Mouse (Mus musculus) heart, postnatal 10 days (tissue): ENCODE data around the gene Mtx1. TPM values are rescaled to one million over a fixed set of nuclear protein-coding genes. Genes with fewer than 3 reads are reported as not detected.
"Not testable (repeated sequence)": the region's sequence is repeated elsewhere in the genome, so short reads cannot be mapped to it uniquely, and the experiment has no call there.

Experiments used
- DNase-seq, 2 experiments: peaks; one replicate each; pipeline ENCODE4 v3.0.0; 2021
- intact Hi-C: fragments of 180-260 bp; cut with DNase I; formaldehyde crosslinking; loops from one replicate; pipeline ENCODE4 v1.15.1; 2025
- microRNA-seq, 2 experiments: library from miRNA; unstranded; fragments of <30 nt; microRNA quantifications; one replicate each; pipeline ENCODE4 v1.2.0; 2022
- total RNA-seq, 2 experiments: library from RNA; stranded (reverse); gene quantifications; 2 replicates each; pipeline ENCODE4 v1.2.3; 2021

The Mtx1 gene
- total RNA-seq, 2 experiments from 2014 or later: 73.7 to 77.2 TPM

GRCm38 (mm10) chr3:89161207-89161606, 65.7 kb downstream of the Mtx1 start:
- intact Hi-C loops, DNase-seq: not testable (repeated sequence)

GRCm38 (mm10) chr3:89159616-89160344, 67.1 kb downstream of the Mtx1 start, which contains the start of gene Hcn3:
TSS of gene Hcn3 (minus strand) at chr3:89160196.
- intact Hi-C loops: loop anchor here (2.0 to 5.0 kb wide), 2 partner anchors 45 to 67 kb away; partner anchors contain the start of gene Rusc1
- DNase-seq: peak; percentile 41 to 67

GRCm38 (mm10) chr3:89159211-89159610, 67.7 kb downstream of the Mtx1 start:
- peak; percentile 72 to 83 for DNase-seq

More at GRCm38 (mm10) chr3:89159211-89159610, 67.7 kb downstream of the Mtx1 start:
- intact Hi-C loops: loop anchor here (2.0 to 5.0 kb wide), 2 partner anchors 44 to 67 kb away; partner anchors contain the start of gene Rusc1

Small RNAs within 50 kb of the gene (microRNA-seq; reads per million reads assigned to microRNA genes)
- gene Mir92b: 5.9 to 17.7 reads per million in 2 experiments

Other genes starting within 250 kb of the Mtx1 start
- gene Rusc1, start 133.8 kb downstream of the Mtx1 start, total RNA-seq: 10 to 100 TPM; 12.6 to 15.0 TPM
- gene Gm43738, start 126.0 kb downstream of the Mtx1 start, total RNA-seq: not detected
- gene Fdps, start 125.1 kb downstream of the Mtx1 start, total RNA-seq: 10 to 100 TPM; 26.2 to 28.3 TPM
- gene Pklr, start 90.9 kb downstream of the Mtx1 start, total RNA-seq: not detected
- gene Hcn3, start 66.9 kb downstream of the Mtx1 start, total RNA-seq: under 1 TPM; 0.19 to 0.60 TPM
- gene Clk2, start 62.3 kb downstream of the Mtx1 start, total RNA-seq: 10 to 100 TPM; 26.6 to 26.7 TPM
- 10 to 100 TPM; 49.4 to 49.6 TPM for gene Scamp3, start 49.6 kb downstream of the Mtx1 start, total RNA-seq
- 1 to 10 TPM; 7.9 to 8.3 TPM for gene Fam189b, start 43.9 kb downstream of the Mtx1 start, total RNA-seq
- gene Gba, start 24.2 kb downstream of the Mtx1 start, total RNA-seq: 10 to 100 TPM; 24.2 to 24.7 TPM
- gene Thbs3, start 11.9 kb downstream of the Mtx1 start, total RNA-seq: 10 to 100 TPM; 20.4 to 21.8 TPM
- under 1 TPM; 0.20 to 0.34 TPM for gene Muc1, start 2.0 kb upstream of the Mtx1 start, total RNA-seq
- gene Krtcap2, start 18.9 kb upstream of the Mtx1 start, total RNA-seq: 10 to 100 TPM; 84.4 to 88.0 TPM
- gene Trim46, start 19.2 kb upstream of the Mtx1 start, total RNA-seq: 1 to 10 TPM in 1 of 2 experiments, under 1 TPM in 1; 0.77 to 1.1 TPM
- 10 to 100 TPM; 60.2 to 64.2 TPM for gene Dpm3, start 32.3 kb upstream of the Mtx1 start, total RNA-seq
- 10 to 100 TPM; 29.3 to 31.3 TPM for gene Slc50a1, start 43.5 kb upstream of the Mtx1 start, total RNA-seq
- 10 to 100 TPM; 48.8 to 57.5 TPM for gene Efna1, start 54.1 kb upstream of the Mtx1 start, total RNA-seq
- gene Efna3, start 95.9 kb upstream of the Mtx1 start, total RNA-seq: under 1 TPM in 1 of 2 experiments, not detected in 1; 0.17 TPM
- 1 to 10 TPM; 1.9 to 2.2 TPM for gene Efna4, start 110.9 kb upstream of the Mtx1 start, total RNA-seq
- gene Adam15, start 122.9 kb upstream of the Mtx1 start, total RNA-seq: 100 to 1,000 TPM; 101 to 118 TPM
- under 1 TPM in 1 of 2 experiments, not detected in 1; 0.26 TPM for gene Dcst2, start 134.9 kb upstream of the Mtx1 start, total RNA-seq
- gene Dcst1, start 138.2 kb upstream of the Mtx1 start, total RNA-seq: under 1 TPM; 0.43 to 0.57 TPM
- gene Zbtb7b, start 167.7 kb upstream of the Mtx1 start, total RNA-seq: 10 to 100 TPM; 20.2 to 25.6 TPM
- gene Lenep, start 175.7 kb upstream of the Mtx1 start, total RNA-seq: under 1 TPM in 1 of 2 experiments, not detected in 1; 0.64 TPM
- gene Flad1, start 184.8 kb upstream of the Mtx1 start, total RNA-seq: 10 to 100 TPM; 44.4 TPM
- gene Cks1b, start 191.3 kb upstream of the Mtx1 start, total RNA-seq: 10 to 100 TPM; 26.6 to 26.9 TPM
- 10 to 100 TPM; 59.1 to 62.1 TPM for gene Shc1, start 191.4 kb upstream of the Mtx1 start, total RNA-seq
- gene Pygo2, start 203.1 kb upstream of the Mtx1 start, total RNA-seq: 10 to 100 TPM; 16.8 to 22.3 TPM
- 10 to 100 TPM; 66.5 to 66.8 TPM for gene Pbxip1, start 209.6 kb upstream of the Mtx1 start, total RNA-seq
- 10 to 100 TPM in 1 of 2 experiments, 1 to 10 TPM in 1; 8.9 to 12.1 TPM for gene Pmvk, start 227.5 kb upstream of the Mtx1 start, total RNA-seq